Mouse (Mus musculus): ENCODE data around the gene Rnase1. TPM values are rescaled to one million over a fixed set of nuclear protein-coding genes. Genes with fewer than 3 reads are reported as not detected.

Rnase1 gene
- polyA plus RNA-seq (2014; fragmentation: Illumina TruSeq; extraction: RNeasy Lipid Tissue Mini Kit (QIAGEN cat#74804); ENCODE audit: insufficient read depth, low read depth, low replicate concordance): not detected

GRCm38 (mm10) chr14:51146685-51147084, at the start of gene Rnase1:
Gene Rnase1, minus strand, starts transcription at chr14:51146785.

GRCm38 (mm10) chr14:51161976-51162375, 15.4 kb upstream of the Rnase1 start, which contains the start of gene Rnase2b:
Gene Rnase2b, plus strand, starts transcription at chr14:51162260.

GRCm38 (mm10) chr14:51113916-51114560, 32.5 kb downstream of the Rnase1 start, which contains the start of gene Eddm3b:
Gene Eddm3b, plus strand, starts transcription at chr14:51114426.

Other genes starting within 250 kb of the Rnase1 start
- gene Klhl33, start 249.3 kb downstream of the Rnase1 start, polyA plus RNA-seq (2014; fragmentation: Illumina TruSeq; extraction: RNeasy Lipid Tissue Mini Kit (QIAGEN cat#74804); ENCODE audit: insufficient read depth, low read depth, low replicate concordance): 0.58 TPM
- gene Osgep, start 221.9 kb downstream of the Rnase1 start, polyA plus RNA-seq (2014; fragmentation: Illumina TruSeq; extraction: RNeasy Lipid Tissue Mini Kit (QIAGEN cat#74804); ENCODE audit: insufficient read depth, low read depth, low replicate concordance): 62.6 TPM
- gene Apex1, start 221.8 kb downstream of the Rnase1 start, polyA plus RNA-seq (2014; fragmentation: Illumina TruSeq; extraction: RNeasy Lipid Tissue Mini Kit (QIAGEN cat#74804); ENCODE audit: insufficient read depth, low read depth, low replicate concordance): 29.3 TPM
- 40.5 TPM for gene Pip4p1, start 215.9 kb downstream of the Rnase1 start, polyA plus RNA-seq (2014; fragmentation: Illumina TruSeq; extraction: RNeasy Lipid Tissue Mini Kit (QIAGEN cat#74804); ENCODE audit: insufficient read depth, low read depth, low replicate concordance)
- 75.4 TPM for gene Pnp, start 215.7 kb downstream of the Rnase1 start, polyA plus RNA-seq (2014; fragmentation: Illumina TruSeq; extraction: RNeasy Lipid Tissue Mini Kit (QIAGEN cat#74804); ENCODE audit: insufficient read depth, low read depth, low replicate concordance)
- gene Gm49342, start 202.3 kb downstream of the Rnase1 start, polyA plus RNA-seq (2014; fragmentation: Illumina TruSeq; extraction: RNeasy Lipid Tissue Mini Kit (QIAGEN cat#74804); ENCODE audit: insufficient read depth, low read depth, low replicate concordance): 28.1 TPM
- gene Pnp2, start 190.8 kb downstream of the Rnase1 start, polyA plus RNA-seq (2014; fragmentation: Illumina TruSeq; extraction: RNeasy Lipid Tissue Mini Kit (QIAGEN cat#74804); ENCODE audit: insufficient read depth, low read depth, low replicate concordance): 1.7 TPM
- gene Rnase10, start 139.0 kb downstream of the Rnase1 start, polyA plus RNA-seq (2014; fragmentation: Illumina TruSeq; extraction: RNeasy Lipid Tissue Mini Kit (QIAGEN cat#74804); ENCODE audit: insufficient read depth, low read depth, low replicate concordance): not detected
- not detected for gene Rnase9, start 104.9 kb downstream of the Rnase1 start, polyA plus RNA-seq (2014; fragmentation: Illumina TruSeq; extraction: RNeasy Lipid Tissue Mini Kit (QIAGEN cat#74804); ENCODE audit: insufficient read depth, low read depth, low replicate concordance)
- gene Rnase11, start 96.6 kb downstream of the Rnase1 start, polyA plus RNA-seq (2014; fragmentation: Illumina TruSeq; extraction: RNeasy Lipid Tissue Mini Kit (QIAGEN cat#74804); ENCODE audit: insufficient read depth, low read depth, low replicate concordance): not detected
- not detected for gene Rnase12, start 89.1 kb downstream of the Rnase1 start, polyA plus RNA-seq (2014; fragmentation: Illumina TruSeq; extraction: RNeasy Lipid Tissue Mini Kit (QIAGEN cat#74804); ENCODE audit: insufficient read depth, low read depth, low replicate concordance)
- gene Olfr750, start 72.3 kb downstream of the Rnase1 start, polyA plus RNA-seq (2014; fragmentation: Illumina TruSeq; extraction: RNeasy Lipid Tissue Mini Kit (QIAGEN cat#74804); ENCODE audit: insufficient read depth, low read depth, low replicate concordance): 1.1 TPM
- 581 TPM for gene Rnase4, start 55.7 kb downstream of the Rnase1 start, polyA plus RNA-seq (2014; fragmentation: Illumina TruSeq; extraction: RNeasy Lipid Tissue Mini Kit (QIAGEN cat#74804); ENCODE audit: insufficient read depth, low read depth, low replicate concordance)
- 75.0 TPM for gene Ang, start 55.6 kb downstream of the Rnase1 start, polyA plus RNA-seq (2014; fragmentation: Illumina TruSeq; extraction: RNeasy Lipid Tissue Mini Kit (QIAGEN cat#74804); ENCODE audit: insufficient read depth, low read depth, low replicate concordance)
- not detected for gene Eddm3b, start 32.4 kb downstream of the Rnase1 start, polyA plus RNA-seq (2014; fragmentation: Illumina TruSeq; extraction: RNeasy Lipid Tissue Mini Kit (QIAGEN cat#74804); ENCODE audit: insufficient read depth, low read depth, low replicate concordance)
- 18.2 TPM for gene Rnase6, start 22.9 kb downstream of the Rnase1 start, polyA plus RNA-seq (2014; fragmentation: Illumina TruSeq; extraction: RNeasy Lipid Tissue Mini Kit (QIAGEN cat#74804); ENCODE audit: insufficient read depth, low read depth, low replicate concordance)
- not detected for gene Rnase2b, start 15.5 kb upstream of the Rnase1 start, polyA plus RNA-seq (2014; fragmentation: Illumina TruSeq; extraction: RNeasy Lipid Tissue Mini Kit (QIAGEN cat#74804); ENCODE audit: insufficient read depth, low read depth, low replicate concordance)
- gene Ang2, start 52.4 kb upstream of the Rnase1 start, polyA plus RNA-seq (2014; fragmentation: Illumina TruSeq; extraction: RNeasy Lipid Tissue Mini Kit (QIAGEN cat#74804); ENCODE audit: insufficient read depth, low read depth, low replicate concordance): not detected
- gene Ear14, start 56.6 kb upstream of the Rnase1 start, polyA plus RNA-seq (2014; fragmentation: Illumina TruSeq; extraction: RNeasy Lipid Tissue Mini Kit (QIAGEN cat#74804); ENCODE audit: insufficient read depth, low read depth, low replicate concordance): not detected
- not detected for gene Rnase2a, start 109.3 kb upstream of the Rnase1 start, polyA plus RNA-seq (2014; fragmentation: Illumina TruSeq; extraction: RNeasy Lipid Tissue Mini Kit (QIAGEN cat#74804); ENCODE audit: insufficient read depth, low read depth, low replicate concordance)
- gene Gm7247, start 215.0 kb upstream of the Rnase1 start, polyA plus RNA-seq (2014; fragmentation: Illumina TruSeq; extraction: RNeasy Lipid Tissue Mini Kit (QIAGEN cat#74804); ENCODE audit: insufficient read depth, low read depth, low replicate concordance): not detected